Mouse (Mus musculus) layer of hippocampus, postnatal 25 days (tissue): ENCODE measurements at regions not wholly inside any gene's neighbourhood (a gene's known extent, or its start where the extent isn't known, plus 50 kb on each side); places are given as distances from the start of the nearest gene placed in this dataset.

Source experiments
- DNase-seq, 2 experiments: peaks; one replicate each; pipeline ENCODE4 v3.0.0; 2022; ENCODE audit warnings: mixed read lengths in 2 of 2, low spot score in 1 of 2; ENCODE audit errors: extremely low spot score in 1 of 2
- microRNA-seq, 2 experiments: library from miRNA; unstranded; fragments of <30 nt; microRNA quantifications; one replicate each; pipeline ENCODE4 v1.2.0; 2021

- DNase-seq = no peak
Observed at GRCm38 (mm10) chr3:137790340-137790739, 73.9 kb upstream of the H2afz start.

- DNase-seq = no peak
Observed at GRCm38 (mm10) chr3:137795754-137796315, 68.5 kb upstream of the H2afz start.

GRCm38 (mm10) chr3:137798769-137799168 lies 65.5 kb upstream of the H2afz start:
- DNase-seq = no peak

DNA sequence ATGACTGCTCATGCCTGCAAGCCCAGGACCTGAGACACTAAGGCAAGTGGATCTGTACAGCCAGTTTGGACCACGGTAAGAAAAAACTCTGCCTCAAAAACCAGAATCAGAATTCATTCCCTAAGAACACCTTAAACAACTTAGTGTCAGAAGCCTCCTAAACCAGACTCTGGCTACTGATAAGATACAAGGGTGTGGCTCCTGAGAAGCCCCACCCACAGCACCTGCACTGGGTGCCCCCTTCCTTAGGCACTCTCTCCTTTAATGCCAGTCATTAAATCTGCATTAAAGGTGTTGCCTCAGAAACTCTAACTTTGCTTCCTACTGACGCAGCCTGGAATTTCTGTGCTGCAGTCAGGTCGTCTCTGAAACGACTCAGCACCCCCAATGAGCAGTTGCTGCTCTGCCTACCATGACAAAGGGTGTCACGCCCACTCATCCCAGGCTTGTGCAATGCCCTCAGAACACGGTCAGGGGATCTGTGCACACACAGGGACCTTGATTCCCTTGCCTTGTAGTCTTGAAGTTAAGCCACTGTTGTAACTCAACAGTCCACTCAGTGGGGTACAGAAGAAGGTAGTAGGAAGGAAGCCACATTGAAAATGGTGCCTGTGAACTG lies 62.8 kb upstream of the H2afz start:
- no peak for DNase-seq

DNA sequence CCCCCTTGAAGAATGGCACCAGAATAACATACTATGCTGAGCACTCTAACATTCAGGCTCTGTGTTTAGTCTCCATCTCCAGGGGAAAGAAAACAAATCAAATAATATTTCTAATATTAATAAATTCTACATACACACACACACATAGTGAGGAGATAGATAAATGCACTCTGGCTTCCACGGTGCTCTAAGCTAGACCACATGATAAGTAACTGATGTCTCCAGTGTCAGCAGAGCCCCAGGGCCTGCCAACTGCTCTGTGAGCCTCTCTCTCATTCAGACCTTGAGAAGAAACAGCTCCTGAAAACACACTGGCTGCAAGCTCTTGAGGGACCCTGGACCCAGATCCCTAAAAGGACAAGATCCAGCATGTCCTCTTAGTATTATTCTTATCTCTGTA lies 56.9 kb upstream of the H2afz start:
- no peak for DNase-seq

GRCm38 (mm10) chr3:137807913-137808684 lies 56.2 kb upstream of the H2afz start:
- DNase-seq = no peak

DNA sequence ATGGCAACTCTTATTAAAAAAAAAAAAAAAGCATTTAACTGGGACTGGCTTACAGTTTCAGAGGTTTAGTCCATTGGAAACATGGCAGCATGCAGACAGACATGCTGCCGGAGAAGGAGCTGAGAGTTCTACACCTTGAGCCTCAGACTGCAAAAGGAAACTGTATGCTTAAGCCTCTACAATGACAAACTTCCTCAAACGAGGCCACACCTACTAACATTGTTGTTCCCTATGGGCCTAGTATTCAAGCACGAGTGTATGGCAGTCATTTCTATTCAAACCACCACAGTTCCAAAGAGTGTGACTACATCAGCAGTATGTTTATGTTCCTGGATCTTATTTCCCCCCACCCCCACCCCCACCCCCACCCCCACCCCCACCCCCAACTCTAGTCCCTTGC lies 54.2 kb upstream of the H2afz start:
- DNase-seq = no peak

Small RNAs in the stretch of these regions (microRNA-seq; reads per million reads assigned to microRNA genes)
- gene Mir6380 = 0 reads per million in 2 experiments
